ENCODE assay signal across 14 mouse cellular contexts in genomic region chr14:118318524-118318923, GRCm38 (mm10). TPM values are rescaled to one million over a fixed set of nuclear protein-coding genes. Genes with fewer than 3 reads are reported as not detected.
DNase-seq lines count a peak whose midpoint lies in the region; ATAC-seq and TF ChIP-seq lines count a peak whose summit lies in the region.
"Had no signal": no experiment of that assay in that cellular context is flagged by ENCODE, and none has a peak within 500 bp of the region (broad histone marks: within the 10 kb centered on the region; RNA-seq: fewer than 3 reads in every experiment).

No protein-coding gene starts in this region.

- no peak overlapping the region for H3K4me3 ChIP-seq in forebrain, embryonic 13.5 days
- no peak overlapping the region for H3K4me3 ChIP-seq in forebrain, embryonic 12.5 days (replicated peaks)
- no peak overlapping the region for H3K4me3 ChIP-seq in lung, embryonic 15.5 days
- no peak overlapping the region for H3K4me3 ChIP-seq in forebrain, postnatal 0 days (ENCODE audit: low read depth, low read length)
- no peak overlapping the region for H3K4me3 ChIP-seq in stomach, postnatal 0 days (ENCODE audit: low read depth, low read length)
- H3K4me3 ChIP-seq: heart, adult 2 months; liver, embryonic 13.5 days had no signal

- H3K36me3 ChIP-seq in forebrain, embryonic 13.5 days (ENCODE audit: poor library complexity, severe bottlenecking): no peaks in the 10 kb centered on the region
- no peaks in the 10 kb centered on the region for H3K36me3 ChIP-seq in forebrain, embryonic 12.5 days (replicated peaks)
- no peaks in the 10 kb centered on the region for H3K36me3 ChIP-seq in lung, embryonic 15.5 days
- H3K36me3 ChIP-seq in forebrain, postnatal 0 days (ENCODE audit: insufficient read depth): no peaks in the 10 kb centered on the region
- no peaks in the 10 kb centered on the region for H3K36me3 ChIP-seq in stomach, postnatal 0 days (ENCODE audit: control insufficient read depth, insufficient read depth, low read length)
- H3K36me3 ChIP-seq: liver, embryonic 13.5 days had no signal

- H3K4me1 ChIP-seq in forebrain, embryonic 13.5 days: peaks cover 32% of the 10 kb centered on the region
- peaks cover 19% of the 10 kb centered on the region for H3K4me1 ChIP-seq in forebrain, embryonic 12.5 days
- no peaks in the 10 kb centered on the region for H3K4me1 ChIP-seq in lung, embryonic 15.5 days
- H3K4me1 ChIP-seq in forebrain, postnatal 0 days (ENCODE audit: insufficient read depth): peaks cover 4% of the 10 kb centered on the region; the same call in 1 of the 2 replicates
- H3K4me1 ChIP-seq in stomach, postnatal 0 days (replicated peaks; ENCODE audit: control insufficient read depth, insufficient read depth): no peaks in the 10 kb centered on the region
- H3K4me1 ChIP-seq: liver, embryonic 13.5 days had no signal

- H3K9ac ChIP-seq in forebrain, embryonic 13.5 days: no peak overlapping the region
- no peak overlapping the region for H3K9ac ChIP-seq in forebrain, embryonic 12.5 days
- no peak overlapping the region for H3K9ac ChIP-seq in lung, embryonic 15.5 days
- H3K9ac ChIP-seq in forebrain, postnatal 0 days: no peak overlapping the region
- no peak overlapping the region for H3K9ac ChIP-seq in stomach, postnatal 0 days (ENCODE audit: low read length)
- H3K9ac ChIP-seq: liver, embryonic 13.5 days had no signal

- DNase-seq in lung, postnatal 25 days (ENCODE audit: low spot score): no peak
- DNase-seq in forebrain, postnatal 0 days: peak; percentile 63
- DNase-seq in right cerebral cortex, postnatal 10 days (ENCODE audit: low spot score in 2 of 2): peak; percentile 45 to 48
- no peak for DNase-seq in stomach, postnatal 0 days (ENCODE audit: low spot score)
- no peak for DNase-seq in urinary bladder, adult 18-20 months (ENCODE audit: low spot score in 2 of 2)
- DNase-seq: heart, adult 2 months; liver, embryonic 13.5 days had no signal

- WGBS in forebrain, embryonic 13.5 days: 39% methylated on average over 11 of the region's 11 CpGs
- 49% methylated on average over 11 of the region's 11 CpGs for WGBS in forebrain, embryonic 12.5 days
- WGBS in lung, embryonic 15.5 days: 45% methylated on average over 11 of the region's 11 CpGs
- 39% methylated on average over 11 of the region's 11 CpGs for WGBS in forebrain, postnatal 0 days
- WGBS in stomach, postnatal 0 days: 58% methylated on average over 11 of the region's 11 CpGs

- no peak overlapping the region for H3K4me2 ChIP-seq in forebrain, embryonic 13.5 days
- H3K4me2 ChIP-seq in forebrain, embryonic 12.5 days: no peak overlapping the region
- H3K4me2 ChIP-seq in lung, embryonic 15.5 days: no peak overlapping the region
- H3K4me2 ChIP-seq in forebrain, postnatal 0 days (ENCODE audit: low read depth): no peak overlapping the region
- H3K4me2 ChIP-seq in stomach, postnatal 0 days (replicated peaks; ENCODE audit: low read depth): no peak overlapping the region
- H3K4me2 ChIP-seq: liver, embryonic 13.5 days had no signal

- TF ChIP-seq CTCF in forebrain, postnatal 0 days (IDR thresholded peaks at IDR 0.05; ENCODE audit: low read depth): no peak
- TF ChIP-seq CTCF in stomach, postnatal 0 days (IDR thresholded peaks at IDR 0.05; ENCODE audit: low read depth): no peak

- ATAC-seq in forebrain, embryonic 13.5 days: peak; percentile 37; the same call in 1 of the 2 replicates
- no peak for ATAC-seq in forebrain, embryonic 12.5 days (ENCODE audit: low FRiP score)
- ATAC-seq in lung, embryonic 15.5 days (ENCODE audit: borderline replicate concordance, extremely low read depth, low FRiP score, low TSS enrichment): peak; percentile 35; the same call in 1 of the 2 replicates
- ATAC-seq in forebrain, postnatal 0 days: peak; percentile 77
- no peak for ATAC-seq in stomach, postnatal 0 days (ENCODE audit: low FRiP score, low TSS enrichment)
- ATAC-seq: inflammation-experienced regulatory T-cells, adult 6 months had no signal

- H3K27me3 ChIP-seq in forebrain, embryonic 13.5 days: peaks cover 3% of the 10 kb centered on the region; the same call in 1 of the 2 replicates
- H3K27me3 ChIP-seq in forebrain, embryonic 12.5 days: peaks cover 34% of the 10 kb centered on the region
- H3K27me3 ChIP-seq in lung, embryonic 15.5 days: peaks cover 39% of the 10 kb centered on the region
- no peaks in the 10 kb centered on the region; the same call in 1 of the 2 replicates for H3K27me3 ChIP-seq in forebrain, postnatal 0 days (ENCODE audit: insufficient read depth, low read length)
- H3K27me3 ChIP-seq in stomach, postnatal 0 days (ENCODE audit: control insufficient read depth, insufficient read depth, low read length): no peaks in the 10 kb centered on the region

- H3K27ac ChIP-seq in forebrain, embryonic 13.5 days: no peak overlapping the region
- no peak overlapping the region for H3K27ac ChIP-seq in forebrain, embryonic 12.5 days
- no peak overlapping the region for H3K27ac ChIP-seq in lung, embryonic 15.5 days
- no peak overlapping the region for H3K27ac ChIP-seq in forebrain, postnatal 0 days (ENCODE audit: low read depth, low read length)
- H3K27ac ChIP-seq in stomach, postnatal 0 days (replicated peaks): no peak overlapping the region
- H3K27ac ChIP-seq: heart, adult 2 months; liver, embryonic 13.5 days had no signal

- H3K9me3 ChIP-seq in forebrain, embryonic 13.5 days (replicated peaks): no peaks in the 10 kb centered on the region
- no peaks in the 10 kb centered on the region for H3K9me3 ChIP-seq in forebrain, embryonic 12.5 days
- no peaks in the 10 kb centered on the region for H3K9me3 ChIP-seq in lung, embryonic 15.5 days
- no peaks in the 10 kb centered on the region for H3K9me3 ChIP-seq in forebrain, postnatal 0 days (ENCODE audit: low read length)
- no peaks in the 10 kb centered on the region for H3K9me3 ChIP-seq in stomach, postnatal 0 days (ENCODE audit: control insufficient read depth, low read length)
- H3K9me3 ChIP-seq: liver, embryonic 13.5 days had no signal

- TF ChIP-seq EP300 in stomach, postnatal 0 days (optimal IDR thresholded peaks at IDR 0.05): no peak

RNA-seq across cellular contexts. Expression of gene Gm9376, which starts 51.8 kb away (rescaled TPM):
- polyA plus RNA-seq in forebrain, embryonic 13.5 days (2015; fragmentation: Nextera tagmentation; extraction: Ambion mirVana): not detected in 2 replicates
- not detected in 2 replicates for polyA plus RNA-seq in forebrain, embryonic 12.5 days (2016; fragmentation: Nextera tagmentation; extraction: Ambion mirVana)
- not detected in 2 replicates for polyA plus RNA-seq in lung, embryonic 15.5 days (2015; fragmentation: Nextera tagmentation; extraction: Ambion mirVana)
- not detected in 2 replicates for total RNA-seq in forebrain, postnatal 0 days (2014; rRNA removed)
- polyA plus RNA-seq in forebrain, postnatal 0 days (2015; fragmentation: Nextera tagmentation; extraction: Ambion mirVana): not detected in 2 replicates
- not detected in 2 replicates for polyA plus RNA-seq in stomach, postnatal 0 days (2015; fragmentation: Nextera tagmentation; extraction: Ambion mirVana)
- total RNA-seq: heart, adult 2 months; megakaryocyte-erythroid progenitor cell, adult 5-6 weeks had no signal
- polyA plus RNA-seq: C2C12; heart, adult 2 months; inflammation-experienced regulatory T-cells, adult 6 months; liver, embryonic 13.5 days; stomach, embryonic 16.5 days had no signal

Comparison
In these comparisons a context has a peak if more than half of its experiments do, and no peak if none do; other contexts are left out.
1. ATAC-seq: peak in forebrain, embryonic 13.5 days (single experiment), lung, embryonic 15.5 days (single experiment) and forebrain, postnatal 0 days (single experiment); none in forebrain, embryonic 12.5 days (single experiment) and stomach, postnatal 0 days (single experiment).
2. DNase-seq: peak in forebrain, postnatal 0 days (single experiment) and right cerebral cortex, postnatal 10 days (2 of 2); none in lung, postnatal 25 days (single experiment), stomach, postnatal 0 days (single experiment) and urinary bladder, adult 18-20 months (0 of 2).